Mouse (Mus musculus): ENCODE measurements around the gene Gm42688. TPM values are rescaled to one million over a fixed set of nuclear protein-coding genes. Genes with fewer than 3 reads are reported as not detected.

Gene Gm42688
- polyA plus RNA-seq, 1 experiment from 2014 or later = 4.3 TPM

GRCm38 (mm10) chr6:83068221-83068620, 33.2 kb upstream of the Gm42688 start:
- H3K4me3 ChIP-seq (replicated peaks; ENCODE audit: low read depth, low read length) = peak overlapping the region; percentile 12; the same call in 1 of the 2 replicates
- no peak overlapping the region for H3K4me2 ChIP-seq (ENCODE audit: low read length)
- DNase-seq (no peak), ATAC-seq (ENCODE audit: low FRiP score, low TSS enrichment) (no peak)
- H3K4me1 ChIP-seq (ENCODE audit: control insufficient read depth, insufficient read depth, low read length) = 0 out of 2 replicates have a peak, but pooled peaks cover 3% of the 10 kb centered on the region
- H3K9ac ChIP-seq (replicated peaks; ENCODE audit: low read length) = no peak overlapping the region
- 1% methylated on average over 8 of the region's 8 CpGs for WGBS
- H3K9me3 ChIP-seq (ENCODE audit: control insufficient read depth, low read length) = no peaks in the 10 kb centered on the region
- no peak overlapping the region for H3K27ac ChIP-seq (replicated peaks; ENCODE audit: low read depth, low read length)
- H3K27me3 ChIP-seq (ENCODE audit: control insufficient read depth, insufficient read depth, low read length) = peaks cover 93% of the 10 kb centered on the region
- H3K36me3 ChIP-seq (ENCODE audit: control insufficient read depth, insufficient read depth, low read length) = no peaks in the 10 kb centered on the region

GRCm38 (mm10) chr6:83068706-83069487, 32.5 kb upstream of the Gm42688 start:
- Histone ChIP-seq H3K9ac (replicated peaks; ENCODE audit: low read length) (no peak overlapping the region), H3K27ac (replicated peaks; ENCODE audit: low read depth, low read length) (no peak overlapping the region), H3K4me2 (ENCODE audit: low read length) (peak overlapping the region; percentile 33; the same call in 1 of the 2 replicates), H3K27me3 (ENCODE audit: control insufficient read depth, insufficient read depth, low read length) (peaks cover 94% of the 10 kb centered on the region), H3K36me3 (ENCODE audit: control insufficient read depth, insufficient read depth, low read length) (no peaks in the 10 kb centered on the region), H3K4me3 (replicated peaks; ENCODE audit: low read depth, low read length) (peak overlapping the region; percentile 12), H3K4me1 (ENCODE audit: control insufficient read depth, insufficient read depth, low read length) (0 out of 2 replicates have a peak, but pooled peaks cover 3% of the 10 kb centered on the region), H3K9me3 (ENCODE audit: control insufficient read depth, low read length) (no peaks in the 10 kb centered on the region)
- ATAC-seq (ENCODE audit: low FRiP score, low TSS enrichment) (no peak), DNase-seq (no peak)
- under 1% methylated on average over 81 of the region's 81 CpGs for WGBS

DNA sequence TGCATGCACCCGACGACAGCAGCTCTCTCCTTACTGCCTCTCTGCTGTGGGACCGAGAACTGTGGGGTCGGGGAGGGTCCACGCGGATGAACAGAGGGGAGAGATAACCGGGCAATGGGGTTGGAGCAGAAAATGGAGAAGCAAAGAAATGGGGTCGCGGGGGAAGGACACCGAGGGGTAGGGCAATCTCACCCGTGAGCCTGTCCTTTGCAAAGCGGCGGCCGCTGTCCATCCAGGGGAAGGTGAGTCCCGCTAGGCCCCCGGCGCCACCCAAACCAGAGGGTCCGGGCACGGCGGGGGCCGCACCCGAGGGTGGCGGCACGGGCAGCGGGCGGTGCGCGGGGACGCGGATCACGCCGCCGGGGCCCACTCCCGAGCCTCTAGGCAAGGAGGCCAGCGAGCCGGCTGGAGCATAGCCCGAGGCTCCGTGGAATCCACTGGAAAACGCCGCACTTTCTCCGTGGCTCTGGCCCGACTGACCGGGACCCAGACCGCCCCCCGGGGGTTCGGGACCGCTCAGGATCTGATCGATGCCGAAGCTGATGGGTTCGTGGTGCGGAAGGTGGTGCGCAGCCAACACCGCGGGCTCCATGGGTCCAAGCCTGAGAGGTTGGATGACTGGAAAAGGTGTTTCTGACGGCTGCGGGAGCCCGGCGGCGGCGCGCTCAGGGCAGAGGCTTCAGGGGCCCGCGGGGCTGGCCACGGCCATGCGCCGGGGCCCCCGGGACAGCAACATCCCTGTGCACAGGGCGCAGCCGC, 31.8 kb upstream of the Gm42688 start:
- Histone ChIP-seq H3K4me1 (ENCODE audit: control insufficient read depth, insufficient read depth, low read length) (0 out of 2 replicates have a peak, but pooled peaks cover 3% of the 10 kb centered on the region), H3K36me3 (ENCODE audit: control insufficient read depth, insufficient read depth, low read length) (no peaks in the 10 kb centered on the region), H3K9me3 (ENCODE audit: control insufficient read depth, low read length) (no peaks in the 10 kb centered on the region), H3K4me3 (replicated peaks; ENCODE audit: low read depth, low read length) (no peak overlapping the region), H3K9ac (replicated peaks; ENCODE audit: low read length) (no peak overlapping the region), H3K27ac (replicated peaks; ENCODE audit: low read depth, low read length) (no peak overlapping the region), H3K27me3 (ENCODE audit: control insufficient read depth, insufficient read depth, low read length) (peaks cover 93% of the 10 kb centered on the region), H3K4me2 (ENCODE audit: low read length) (0 out of 2 replicates have a peak overlapping the region, but pooled peaks have one; percentile 10)
- ATAC-seq (ENCODE audit: low FRiP score, low TSS enrichment) (no peak), DNase-seq (no peak)
- WGBS = under 1% methylated on average over 68 of the region's 69 CpGs

GRCm38 (mm10) chr6:83070247-83070310, 31.3 kb upstream of the Gm42688 start, which contains the start of gene Tlx2:
Gene Tlx2, minus strand, starts transcription at chr6:83070293.
- Histone ChIP-seq H3K9ac (replicated peaks; ENCODE audit: low read length) (no peak within 1 kb of the TSS), H3K27ac (replicated peaks; ENCODE audit: low read depth, low read length) (no peak within 1 kb of the TSS), H3K9me3 (ENCODE audit: control insufficient read depth, low read length) (no peaks in the 10 kb centered on the region), H3K27me3 (ENCODE audit: control insufficient read depth, insufficient read depth, low read length) (peaks cover 93% of the 10 kb centered on the region), H3K4me2 (ENCODE audit: low read length) (0 out of 2 replicates have a peak within 1 kb of the TSS, but pooled peaks have one; percentile 10), H3K36me3 (ENCODE audit: control insufficient read depth, insufficient read depth, low read length) (no peaks in the 10 kb centered on the region), H3K4me1 (ENCODE audit: control insufficient read depth, insufficient read depth, low read length) (0 out of 2 replicates have a peak, but pooled peaks cover 3% of the 10 kb centered on the region), H3K4me3 (replicated peaks; ENCODE audit: low read depth, low read length) (no peak within 1 kb of the TSS; the same call in 1 of the 2 replicates)
- no peak for DNase-seq
- ATAC-seq (ENCODE audit: low FRiP score, low TSS enrichment) = no peak
- under 1% methylated on average over 10 of the region's 10 CpGs for WGBS

GRCm38 (mm10) chr6:83070311-83071219, 30.9 kb upstream of the Gm42688 start:
- Histone ChIP-seq H3K4me2 (ENCODE audit: low read length) (0 out of 2 replicates have a peak overlapping the region, but pooled peaks have one; percentile 10), H3K27ac (replicated peaks; ENCODE audit: low read depth, low read length) (no peak overlapping the region), H3K27me3 (ENCODE audit: control insufficient read depth, insufficient read depth, low read length) (peaks cover 93% of the 10 kb centered on the region), H3K36me3 (ENCODE audit: control insufficient read depth, insufficient read depth, low read length) (no peaks in the 10 kb centered on the region), H3K4me1 (ENCODE audit: control insufficient read depth, insufficient read depth, low read length) (0 out of 2 replicates have a peak, but pooled peaks cover 3% of the 10 kb centered on the region), H3K9me3 (ENCODE audit: control insufficient read depth, low read length) (no peaks in the 10 kb centered on the region), H3K9ac (replicated peaks; ENCODE audit: low read length) (no peak overlapping the region), H3K4me3 (replicated peaks; ENCODE audit: low read depth, low read length) (no peak overlapping the region)
- under 1% methylated on average over 53 of the region's 58 CpGs for WGBS
- DNase-seq (peak; percentile 46), ATAC-seq (ENCODE audit: low FRiP score, low TSS enrichment) (0 out of 2 replicates have a peak, but pooled peaks have one; percentile 24)

- Histone ChIP-seq H3K36me3 (ENCODE audit: control insufficient read depth, insufficient read depth, low read length) (no peaks in the 10 kb centered on the region), H3K27me3 (ENCODE audit: control insufficient read depth, insufficient read depth, low read length) (peaks cover 94% of the 10 kb centered on the region), H3K9ac (replicated peaks; ENCODE audit: low read length) (no peak overlapping the region), H3K4me3 (replicated peaks; ENCODE audit: low read depth, low read length) (no peak overlapping the region), H3K27ac (replicated peaks; ENCODE audit: low read depth, low read length) (no peak overlapping the region), H3K4me1 (ENCODE audit: control insufficient read depth, insufficient read depth, low read length) (0 out of 2 replicates have a peak, but pooled peaks cover 3% of the 10 kb centered on the region), H3K4me2 (ENCODE audit: low read length) (no peak overlapping the region), H3K9me3 (ENCODE audit: control insufficient read depth, low read length) (no peaks in the 10 kb centered on the region)
- no peak for DNase-seq
- ATAC-seq (ENCODE audit: low FRiP score, low TSS enrichment) = no peak
- WGBS = 2% methylated on average over 23 of the region's 24 CpGs
These were observed 30.2 kb upstream of the Gm42688 start for GRCm38 (mm10) chr6:83071220-83071619.

DNA sequence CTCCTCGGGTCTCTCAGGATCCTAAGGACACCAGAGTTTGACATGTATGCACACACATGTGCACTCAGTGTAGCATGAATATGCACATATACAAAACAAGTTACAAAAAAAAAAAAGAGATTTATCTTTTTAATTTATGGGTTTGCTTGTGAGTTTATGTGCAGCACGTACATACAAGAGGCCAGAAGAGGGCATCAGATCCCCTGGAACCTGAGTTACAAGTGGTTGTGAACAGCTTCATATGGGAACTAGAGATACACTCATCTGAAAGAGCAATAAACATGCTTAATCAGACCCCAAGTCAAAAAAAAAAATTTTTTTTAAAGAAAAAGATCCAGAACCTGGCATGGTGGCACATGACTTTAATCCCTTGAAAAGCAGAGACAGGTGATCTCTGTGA, 26.4 kb upstream of the Gm42688 start:
- DNase-seq (peak; percentile 8), ATAC-seq (ENCODE audit: low FRiP score, low TSS enrichment) (no peak)
- H3K4me2 ChIP-seq (ENCODE audit: low read length) = no peak overlapping the region
- no peak overlapping the region for H3K4me3 ChIP-seq (replicated peaks; ENCODE audit: low read depth, low read length)
- H3K4me1 ChIP-seq (ENCODE audit: control insufficient read depth, insufficient read depth, low read length) = peaks cover 17% of the 10 kb centered on the region
- H3K27me3 ChIP-seq (ENCODE audit: control insufficient read depth, insufficient read depth, low read length) = peaks cover 61% of the 10 kb centered on the region
- no peak overlapping the region for H3K27ac ChIP-seq (replicated peaks; ENCODE audit: low read depth, low read length)
- no peaks in the 10 kb centered on the region for H3K9me3 ChIP-seq (ENCODE audit: control insufficient read depth, low read length)
- peaks cover 1% of the 10 kb centered on the region for H3K36me3 ChIP-seq (ENCODE audit: control insufficient read depth, insufficient read depth, low read length)
- 6% methylated on average over 2 of the region's 2 CpGs for WGBS
- H3K9ac ChIP-seq (replicated peaks; ENCODE audit: low read length) = no peak overlapping the region

- peak; percentile 56 for DNase-seq
- H3K27me3 ChIP-seq (ENCODE audit: control insufficient read depth, insufficient read depth, low read length) = peaks cover 39% of the 10 kb centered on the region
- WGBS = under 1% methylated on average over 54 of the region's 54 CpGs
These were observed 23.6 kb upstream of the Gm42688 start, which contains the start of gene Pcgf1 for GRCm38 (mm10) chr6:83077630-83078323. Gene Pcgf1, plus strand, starts transcription at chr6:83077869.

More at GRCm38 (mm10) chr6:83077630-83078323, 23.6 kb upstream of the Gm42688 start, which contains the start of gene Pcgf1:
- Histone ChIP-seq H3K9me3 (ENCODE audit: control insufficient read depth, low read length) (no peaks in the 10 kb centered on the region), H3K27ac (replicated peaks; ENCODE audit: low read depth, low read length) (peak within 1 kb of the TSS; percentile 93), H3K4me2 (ENCODE audit: low read length) (peak within 1 kb of the TSS; percentile 96), H3K4me1 (ENCODE audit: control insufficient read depth, insufficient read depth, low read length) (peaks cover 14% of the 10 kb centered on the region), H3K36me3 (ENCODE audit: control insufficient read depth, insufficient read depth, low read length) (peaks cover 20% of the 10 kb centered on the region), H3K4me3 (replicated peaks; ENCODE audit: low read depth, low read length) (peak within 1 kb of the TSS; percentile 67), H3K9ac (replicated peaks; ENCODE audit: low read length) (peak within 1 kb of the TSS; percentile 76)
- ATAC-seq (ENCODE audit: low FRiP score, low TSS enrichment) = peak; percentile 77
